Mouse (Mus musculus) brain, embryonic 14.5 days (tissue): ENCODE results near the gene Ston2.

ENCODE experiments used
- CTCF ChIP-seq: fragments of 200-500 bp; IDR thresholded peaks from 2 replicates; pipeline ENCODE4 v1.5.1; 2012; ENCODE audit warnings: inconsistent platforms, mild to moderate bottlenecking, moderate library complexity, borderline replicate concordance; ENCODE audit not compliant: insufficient read depth, insufficient read length; ENCODE audit errors: extremely low read depth
- POLR2A ChIP-seq: fragments of 200-500 bp; IDR thresholded peaks from 2 replicates; pipeline ENCODE4 v1.6.1; 2012; ENCODE audit warnings: mild to moderate bottlenecking, inconsistent platforms, borderline replicate concordance; ENCODE audit not compliant: poor library complexity, insufficient read depth, insufficient read length, severe bottlenecking; ENCODE audit errors: extremely low read depth

DNA sequence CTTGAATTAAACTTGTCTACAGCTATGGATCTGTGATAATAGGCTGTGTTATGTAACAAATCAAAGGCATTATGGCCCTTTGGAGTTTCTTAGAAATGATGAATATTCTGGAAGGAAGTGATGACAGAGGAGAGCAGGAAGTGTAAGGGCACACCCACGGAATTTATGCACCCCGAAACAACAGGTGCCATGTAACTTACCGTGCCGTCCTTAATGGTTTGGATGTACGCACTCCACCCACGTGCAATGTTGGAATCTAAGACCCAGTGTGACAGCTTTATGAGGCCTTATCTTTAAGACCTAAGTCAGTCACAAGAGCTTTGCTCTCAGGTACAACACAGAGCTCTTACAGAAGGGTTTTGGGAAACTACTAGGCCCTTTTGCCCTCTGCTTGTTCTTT lies 124.9 kb downstream of the Ston2 start:
- TF ChIP-seq CTCF = no peak
- TF ChIP-seq POLR2A = no peak
